Mouse (Mus musculus): ENCODE results near the gene 4931406P16Rik.

4931406P16Rik gene

GRCm38 (mm10) chr7:34309186-34309764 is 4.1 kb downstream of the 4931406P16Rik start:
- no peak for DNase-seq

- no peak for DNase-seq
Observed at GRCm38 (mm10) chr7:34308586-34308985, 4.8 kb downstream of the 4931406P16Rik start.

- no peak for DNase-seq
Observed at GRCm38 (mm10) chr7:34305454-34305853, 7.9 kb downstream of the 4931406P16Rik start.

DNA sequence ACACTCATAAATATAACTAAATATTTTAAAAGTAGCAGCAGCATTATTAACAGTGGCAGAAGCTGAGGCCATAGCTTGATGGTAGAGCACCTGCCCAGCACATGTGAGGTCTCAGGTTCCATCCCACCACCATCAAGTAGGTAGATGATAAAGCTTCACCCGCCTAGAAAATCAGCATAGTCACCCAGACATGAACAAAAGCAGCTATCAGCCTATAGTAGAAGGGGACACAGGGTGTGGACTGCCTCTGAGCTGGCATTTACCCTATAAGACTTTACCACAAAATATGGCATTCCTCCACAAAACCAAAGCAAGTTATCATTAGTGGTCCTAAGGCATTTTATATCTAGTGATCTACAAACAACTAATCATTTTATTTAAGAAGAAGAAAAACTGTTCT is 10.7 kb downstream of the 4931406P16Rik start:
- no peak for DNase-seq

DNA sequence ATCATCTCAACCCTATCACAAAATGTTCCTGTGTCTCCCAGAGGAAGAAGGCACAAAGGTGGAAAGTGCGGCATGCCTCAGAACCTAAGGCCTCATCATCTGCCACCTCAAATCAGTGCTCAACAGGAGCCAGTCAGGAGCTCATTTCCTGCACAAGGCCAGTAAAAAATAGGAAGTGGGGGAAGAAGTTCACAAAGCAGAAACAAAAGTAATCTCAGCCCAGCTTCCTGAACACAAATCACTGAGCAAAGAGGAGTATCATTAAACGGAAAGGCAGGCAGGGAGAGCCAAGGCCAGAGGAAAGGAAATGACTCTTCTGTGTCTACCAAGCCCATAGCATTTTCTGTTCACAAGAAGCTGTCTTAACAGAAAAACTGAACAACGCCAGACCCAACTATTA is 11.4 kb downstream of the 4931406P16Rik start:
- no peak for DNase-seq

DNA sequence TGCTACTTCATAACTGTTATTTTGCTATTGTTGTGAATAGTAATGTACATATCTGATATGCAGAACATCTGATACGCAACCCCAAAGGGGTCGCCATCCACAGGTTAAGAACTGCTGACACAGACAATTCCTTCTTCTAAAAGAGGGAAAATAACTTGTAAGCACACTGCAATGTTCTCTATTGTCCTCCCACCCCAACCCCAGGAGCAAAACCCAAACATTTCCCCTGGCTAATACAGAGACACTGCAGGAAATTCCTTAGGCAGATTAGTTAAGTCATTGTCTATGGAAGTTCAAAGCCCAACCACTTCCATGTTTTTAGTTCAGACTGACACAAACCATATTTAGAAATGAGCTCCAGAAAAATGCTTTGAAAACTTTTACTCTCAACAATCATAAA is 14.5 kb downstream of the 4931406P16Rik start:
- DNase-seq = no peak

DNA sequence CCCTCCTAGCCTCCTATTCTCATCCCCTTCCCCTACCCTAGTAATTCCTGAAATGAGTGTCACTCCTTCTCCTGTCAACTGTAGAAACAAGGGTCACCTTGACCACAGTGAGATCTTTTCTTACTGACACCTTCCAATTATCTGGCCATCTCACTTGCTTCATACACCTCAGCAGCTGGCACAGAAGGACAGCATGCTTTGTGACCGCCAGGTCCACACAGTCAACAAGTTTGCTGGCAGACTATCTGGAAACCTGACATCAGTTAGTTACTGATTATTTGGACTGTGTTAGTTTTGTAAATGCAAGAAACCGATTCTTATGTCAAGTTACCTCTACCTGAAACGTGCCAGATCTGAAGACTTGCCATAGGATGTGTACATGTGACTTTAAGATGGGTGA is 17.2 kb downstream of the 4931406P16Rik start:
- DNase-seq = no peak

DNA sequence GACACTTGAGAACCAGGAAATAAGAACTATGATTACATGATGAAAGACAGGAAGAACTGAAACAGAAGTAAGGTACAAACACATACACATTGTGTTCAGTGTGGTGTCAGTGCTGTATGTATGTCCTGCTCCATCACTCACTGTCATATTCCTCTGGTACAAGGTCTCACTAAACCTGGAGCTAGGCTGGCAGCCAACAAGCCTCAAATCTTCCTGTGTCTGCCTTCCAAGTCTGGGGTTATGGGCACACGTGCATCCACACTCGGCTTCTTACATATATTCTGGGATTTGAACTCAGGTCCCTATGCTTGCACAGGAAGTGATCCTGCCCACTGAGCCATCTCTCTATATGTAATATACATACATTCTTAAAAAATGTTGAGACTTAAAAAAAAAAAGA is 20.7 kb downstream of the 4931406P16Rik start:
- DNase-seq = no peak

- DNase-seq = no peak
Observed at GRCm38 (mm10) chr7:34291265-34291664, 22.1 kb downstream of the 4931406P16Rik start.

- DNase-seq = no peak
Observed at GRCm38 (mm10) chr7:34290450-34291151, 22.8 kb downstream of the 4931406P16Rik start.

DNA sequence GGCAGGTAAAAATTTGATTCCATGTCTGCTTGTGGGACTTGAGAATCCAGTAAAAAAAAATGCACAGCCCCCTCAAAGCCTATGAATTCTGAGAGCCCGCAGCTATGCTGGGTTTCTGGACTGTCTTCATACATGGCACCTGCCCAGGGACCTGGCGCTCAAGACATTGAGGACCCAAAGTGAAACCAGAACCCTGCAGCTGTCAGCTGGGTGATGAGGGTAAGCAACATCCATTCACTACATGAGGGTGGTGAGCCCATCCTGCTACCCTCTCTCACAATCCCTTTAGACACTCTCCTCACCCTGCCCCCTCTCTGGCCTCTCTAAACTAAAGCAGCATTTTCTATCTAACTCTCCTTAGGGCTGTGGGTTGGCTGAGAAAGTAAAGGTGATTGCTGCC is 35.7 kb downstream of the 4931406P16Rik start:
- DNase-seq = no peak

DNA sequence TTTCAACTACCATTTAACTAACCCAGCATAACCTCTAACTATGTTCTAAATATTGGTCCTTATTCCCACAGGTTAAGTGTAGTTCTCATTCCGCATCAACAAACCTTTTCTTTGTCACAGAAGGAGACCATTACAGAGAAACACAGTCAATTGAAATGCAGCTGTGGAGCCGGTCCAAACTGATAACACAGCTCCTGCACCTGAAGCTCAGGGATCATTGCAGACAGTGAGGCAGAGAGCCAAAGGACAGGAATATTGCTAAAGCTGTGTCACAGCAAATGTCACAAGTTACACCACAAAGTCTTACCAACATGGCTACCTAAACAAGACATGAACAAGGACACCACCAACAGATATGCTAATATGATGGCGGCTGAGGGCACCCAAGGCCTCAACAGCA is 37.3 kb downstream of the 4931406P16Rik start:
- DNase-seq = no peak

DNA sequence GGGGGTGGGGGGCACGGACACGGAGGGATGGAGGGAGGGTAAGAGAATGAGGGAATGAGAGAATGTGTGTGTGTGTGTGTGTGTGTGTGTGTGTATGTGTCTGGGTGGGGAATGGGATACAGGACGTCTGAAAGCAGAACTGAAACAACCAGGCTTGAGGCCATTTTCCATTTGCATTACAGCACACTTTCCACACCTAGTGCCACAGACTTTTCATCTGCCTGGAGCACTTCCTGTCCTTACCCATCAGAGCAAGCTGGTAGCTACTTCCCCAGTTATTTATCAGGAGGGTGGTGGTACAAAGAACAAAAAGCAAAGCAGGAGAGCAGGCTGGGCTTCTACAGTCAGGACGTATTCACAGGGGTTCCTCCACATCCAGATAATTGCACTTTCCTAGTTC is 40.9 kb downstream of the 4931406P16Rik start:
- DNase-seq = no peak

DNA sequence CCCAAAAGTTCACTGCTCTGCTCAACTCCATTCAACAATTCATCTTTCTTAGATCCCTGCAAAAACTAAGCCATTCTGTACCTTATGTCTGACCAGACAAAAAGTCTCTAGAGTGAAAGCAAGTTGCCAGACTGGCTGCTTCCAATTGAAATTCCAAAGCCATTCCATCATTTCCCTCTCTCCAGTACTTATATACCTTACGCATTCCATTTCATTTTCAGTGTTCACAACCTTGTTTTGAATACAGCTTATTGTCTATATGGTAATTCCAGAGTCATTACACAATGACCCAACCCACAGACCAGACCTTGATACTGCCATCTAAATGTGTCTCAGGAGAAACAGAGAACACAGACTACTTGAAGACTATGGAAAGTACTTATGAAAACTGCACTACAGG is 44.9 kb downstream of the 4931406P16Rik start:
- DNase-seq = no peak

- DNase-seq = no peak
Observed at GRCm38 (mm10) chr7:34266421-34266820, 46.9 kb downstream of the 4931406P16Rik start.

DNA sequence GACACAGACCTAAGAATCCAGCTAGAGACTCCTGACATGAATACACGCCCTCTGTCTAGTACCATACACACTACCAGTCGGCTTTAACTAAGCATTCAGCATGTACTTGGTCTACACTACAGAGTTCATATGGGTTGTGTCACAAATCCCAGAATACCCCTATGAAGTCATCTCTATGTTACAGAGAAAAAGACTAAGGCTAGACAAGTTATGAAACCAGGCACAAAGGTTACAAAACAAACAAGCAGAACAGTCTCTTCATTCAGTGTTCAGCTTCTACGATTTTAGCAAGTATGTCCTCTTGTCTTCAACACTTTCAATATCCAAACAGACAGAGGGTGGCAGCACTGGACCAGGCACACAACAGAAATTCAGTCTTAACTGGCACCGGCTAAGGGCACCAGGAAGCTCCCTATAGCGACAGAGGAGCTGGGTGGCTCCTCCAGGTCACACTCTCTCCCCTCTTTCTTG is 47.4 kb downstream of the 4931406P16Rik start:
- peak; percentile 83 for DNase-seq

DNA sequence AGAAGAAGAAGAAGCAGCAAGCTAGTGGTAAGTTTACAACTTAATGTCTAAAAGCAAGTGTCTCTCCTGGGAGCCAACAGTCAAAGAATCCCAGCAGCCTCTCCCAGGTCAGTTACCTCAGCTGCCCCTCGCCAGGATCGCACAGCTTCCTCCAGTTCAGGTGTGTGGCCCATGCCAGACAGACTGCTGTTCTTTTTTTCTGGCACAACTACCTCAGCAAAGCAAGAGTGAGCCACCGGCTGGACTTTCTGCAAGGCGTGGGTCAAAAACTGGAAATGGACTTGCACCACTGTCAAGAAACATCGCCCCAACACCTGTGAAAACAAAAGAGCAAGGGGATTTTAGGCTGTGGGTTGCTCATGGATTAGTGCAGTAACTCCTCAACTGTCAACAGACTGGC is 49.9 kb downstream of the 4931406P16Rik start:
- DNase-seq = no peak

GRCm38 (mm10) chr7:34258407-34258806 is 54.9 kb downstream of the 4931406P16Rik start:
- no peak for DNase-seq

DNA sequence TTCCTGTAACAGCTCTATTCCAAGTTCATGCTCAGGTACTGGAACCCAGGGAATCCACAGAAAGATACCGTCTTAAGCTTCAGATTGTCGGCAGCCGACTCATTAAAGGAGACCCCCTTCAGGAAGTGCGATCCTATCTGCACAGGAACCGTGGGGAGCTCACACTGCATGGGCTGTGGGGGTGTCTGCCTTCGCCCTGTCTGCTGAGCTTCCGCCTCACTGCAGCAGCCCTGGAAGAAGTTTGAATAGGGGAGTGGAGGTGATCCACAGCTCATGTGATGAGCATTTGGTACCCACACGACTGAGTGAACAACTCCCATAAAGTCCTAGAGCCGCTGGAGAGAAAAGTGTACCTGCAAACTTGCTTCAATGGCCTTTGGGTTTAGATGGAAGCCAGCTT is 56.1 kb downstream of the 4931406P16Rik start:
- no peak for DNase-seq

- no peak for DNase-seq
Observed at GRCm38 (mm10) chr7:34255916-34256315, 57.4 kb downstream of the 4931406P16Rik start.

GRCm38 (mm10) chr7:34255137-34255536 is 58.2 kb downstream of the 4931406P16Rik start:
- no peak for DNase-seq

- no peak for DNase-seq
Observed at GRCm38 (mm10) chr7:34252030-34252429, 61.3 kb downstream of the 4931406P16Rik start.

GRCm38 (mm10) chr7:34250738-34251137 is 62.6 kb downstream of the 4931406P16Rik start, which contains the start of gene Gm6096:
TSS of gene Gm6096 (plus strand) at chr7:34251038.
- no peak for DNase-seq

GRCm38 (mm10) chr7:34246870-34247499 is 66.4 kb downstream of the 4931406P16Rik start:
- DNase-seq = no peak
